Mouse (Mus musculus) small intestine, adult 2 months (tissue): Measurements from ENCODE around the gene Olfr1132.

Source experiments
- CTCF ChIP-seq: fragments of 200-500 bp; IDR thresholded peaks from 2 replicates; pipeline ENCODE4 v1.5.1; 2012; ENCODE audit warnings: low read depth, mild to moderate bottlenecking, control low read depth, inconsistent platforms, low read length, moderate library complexity, mixed read lengths; ENCODE audit not compliant: insufficient replicate concordance, insufficient read length; ENCODE audit errors: extremely low read depth
- POLR2A ChIP-seq: fragments of 200-500 bp; IDR thresholded peaks from 2 replicates; pipeline ENCODE4 v1.6.1; 2012; ENCODE audit warnings: low read depth, mild to moderate bottlenecking, control low read depth, inconsistent platforms, low read length, moderate library complexity

GRCm38 (mm10) chr2:87642441-87642840 lies 5.1 kb upstream of the Olfr1132 start:
- TF ChIP-seq POLR2A (no peak), CTCF (no peak)
